Mouse (Mus musculus): ENCODE measurements at regions not wholly inside any gene's neighbourhood (a gene's known extent, or its start where the extent isn't known, plus 50 kb on each side); places are given as distances from the start of the nearest gene placed in this dataset.

DNA sequence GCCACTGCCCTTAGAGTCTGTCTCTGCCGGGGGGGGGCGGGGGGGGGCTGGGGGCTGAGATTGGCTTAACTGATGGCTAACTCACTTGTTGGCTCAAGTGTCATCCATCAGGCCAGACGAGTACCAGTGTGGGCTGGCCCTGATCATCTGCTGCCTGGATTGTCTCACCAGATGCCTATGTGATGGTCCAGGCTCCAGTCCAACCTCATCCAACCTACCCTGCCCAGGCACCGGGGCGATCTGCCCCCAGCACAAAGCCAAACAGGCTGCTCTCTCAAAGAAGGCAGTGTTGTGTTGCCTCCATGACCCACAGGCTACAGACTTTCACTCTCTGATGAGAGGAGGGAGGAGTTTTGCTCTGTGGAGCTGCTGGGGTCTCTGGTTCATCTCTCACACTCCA lies 215.7 kb upstream of the Sdk2 start:
- Histone ChIP-seq H3K27ac (replicated peaks) (no peak overlapping the region), H3K36me3 (no peaks in the 10 kb centered on the region), H3K4me2 (no peak overlapping the region), H3K9me3 (replicated peaks) (no peaks in the 10 kb centered on the region), H3K9ac (replicated peaks) (no peak overlapping the region), H3K4me3 (replicated peaks) (no peak overlapping the region), H3K27me3 (replicated peaks) (no peaks in the 10 kb centered on the region; the same call in 1 of the 2 replicates), H3K4me1 (peaks cover 22% of the 10 kb centered on the region)
- no peak for ATAC-seq (ENCODE audit: low FRiP score)
- WGBS, result 72% methylated on average over 5 of the region's 5 CpGs

DNA sequence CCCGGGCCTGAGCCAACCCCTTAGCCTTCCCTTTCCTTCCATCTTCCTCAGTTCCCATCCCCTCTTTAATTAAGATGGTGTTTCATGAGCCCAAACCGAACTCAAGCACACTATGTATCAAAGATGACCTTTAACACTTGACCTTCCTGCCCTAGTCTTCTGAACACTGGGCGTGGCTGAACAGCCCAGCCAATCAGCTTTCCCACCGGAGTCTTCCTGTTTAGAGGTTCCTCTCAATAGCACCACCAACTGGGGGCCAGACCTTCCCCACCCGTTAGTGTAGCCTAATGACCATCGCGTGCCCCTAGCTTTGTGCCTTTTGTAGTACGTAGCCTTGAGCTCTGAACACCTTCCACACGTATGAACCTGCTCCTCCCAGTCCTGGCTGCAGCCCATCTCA lies 215.0 kb upstream of the Sdk2 start:
- Histone ChIP-seq H3K4me2 (no peak overlapping the region), H3K9me3 (replicated peaks) (no peaks in the 10 kb centered on the region), H3K27me3 (replicated peaks) (no peaks in the 10 kb centered on the region; the same call in 1 of the 2 replicates), H3K4me3 (replicated peaks) (no peak overlapping the region), H3K9ac (replicated peaks) (no peak overlapping the region), H3K36me3 (no peaks in the 10 kb centered on the region), H3K27ac (replicated peaks) (no peak overlapping the region), H3K4me1 (peaks cover 23% of the 10 kb centered on the region)
- no peak for ATAC-seq (ENCODE audit: low FRiP score)
- 76% methylated on average over 9 of the region's 9 CpGs for WGBS

DNA sequence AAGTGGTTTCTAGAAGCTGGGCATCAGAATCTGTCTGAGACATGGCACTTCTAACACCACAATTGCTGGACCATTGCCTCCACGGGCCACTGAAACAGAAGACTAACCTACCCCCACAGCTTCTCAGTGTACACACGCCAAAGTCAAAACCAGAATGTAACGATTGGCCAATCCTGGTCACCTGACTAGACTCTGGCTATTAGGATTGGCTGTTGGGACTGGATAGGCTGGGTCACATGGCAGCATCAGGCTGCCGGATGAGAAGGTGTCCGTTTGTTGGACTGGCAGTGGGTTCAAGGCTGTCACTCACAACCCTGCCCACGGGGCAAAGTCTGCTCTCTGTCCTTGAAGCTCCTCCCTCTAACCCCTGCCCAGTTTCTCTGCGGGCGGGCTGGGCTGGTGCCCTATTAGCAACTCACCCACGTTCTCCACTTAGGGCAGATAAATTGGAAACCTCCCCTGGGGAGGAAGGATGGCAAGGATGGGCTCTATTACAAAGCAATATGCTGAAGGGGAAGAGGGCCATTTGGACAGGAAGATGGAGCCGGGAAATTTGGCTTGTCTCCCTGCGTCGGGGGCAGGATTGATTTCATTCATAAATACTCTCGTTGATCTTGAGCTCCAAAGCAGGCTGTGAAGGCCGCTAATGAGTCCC lies 214.3 kb upstream of the Sdk2 start:
- Histone ChIP-seq H3K9ac (replicated peaks) (no peak overlapping the region), H3K27ac (replicated peaks) (no peak overlapping the region), H3K4me3 (replicated peaks) (no peak overlapping the region), H3K4me2 (no peak overlapping the region), H3K36me3 (no peaks in the 10 kb centered on the region), H3K4me1 (peaks cover 23% of the 10 kb centered on the region), H3K27me3 (replicated peaks) (no peaks in the 10 kb centered on the region; the same call in 1 of the 2 replicates), H3K9me3 (replicated peaks) (no peaks in the 10 kb centered on the region)
- no peak for ATAC-seq (ENCODE audit: low FRiP score)
- 81% methylated on average over 14 of the region's 14 CpGs for WGBS

DNA sequence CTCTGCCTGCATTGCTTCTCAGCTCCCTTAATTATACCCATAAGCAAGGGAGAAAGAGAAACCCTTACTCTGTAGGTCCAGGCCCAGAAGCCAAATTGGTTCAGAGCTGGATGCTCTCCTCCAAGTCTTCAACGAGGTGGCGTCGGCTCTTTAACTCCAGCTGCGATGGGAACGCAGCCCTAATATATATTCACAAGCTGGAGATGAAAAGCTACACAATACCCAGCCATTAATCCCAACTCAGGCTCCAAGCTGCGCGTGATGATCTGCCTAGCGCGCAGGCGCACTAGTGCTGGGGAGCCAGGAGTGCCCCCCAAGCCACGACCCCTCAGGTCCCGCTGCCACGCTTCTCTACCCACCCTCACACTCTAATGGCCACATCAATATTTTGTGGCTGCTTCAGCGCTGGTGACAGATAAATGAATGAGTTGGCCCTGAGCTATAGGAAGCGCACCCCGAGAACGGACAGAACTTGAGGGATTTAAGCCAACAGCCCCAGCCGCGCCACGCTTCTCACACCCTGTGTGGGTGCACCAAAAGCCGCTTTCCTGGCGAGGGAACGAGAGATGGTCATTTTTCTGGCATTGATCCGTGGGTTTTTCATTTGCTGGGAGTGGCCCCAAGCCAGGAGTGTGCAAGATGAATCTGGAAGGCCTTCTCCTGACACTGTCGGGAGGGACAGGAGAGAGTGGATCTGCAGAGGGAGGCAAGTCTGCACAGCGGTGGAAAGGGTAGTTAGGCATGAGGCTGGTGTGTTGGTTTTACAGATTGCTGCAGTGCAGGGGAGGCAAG lies 210.9 kb upstream of the Sdk2 start:
- WGBS, result 53% methylated on average over 26 of the region's 26 CpGs
- Histone ChIP-seq H3K9ac (replicated peaks) (no peak overlapping the region; the same call in 1 of the 2 replicates), H3K27ac (replicated peaks) (no peak overlapping the region)

DNA sequence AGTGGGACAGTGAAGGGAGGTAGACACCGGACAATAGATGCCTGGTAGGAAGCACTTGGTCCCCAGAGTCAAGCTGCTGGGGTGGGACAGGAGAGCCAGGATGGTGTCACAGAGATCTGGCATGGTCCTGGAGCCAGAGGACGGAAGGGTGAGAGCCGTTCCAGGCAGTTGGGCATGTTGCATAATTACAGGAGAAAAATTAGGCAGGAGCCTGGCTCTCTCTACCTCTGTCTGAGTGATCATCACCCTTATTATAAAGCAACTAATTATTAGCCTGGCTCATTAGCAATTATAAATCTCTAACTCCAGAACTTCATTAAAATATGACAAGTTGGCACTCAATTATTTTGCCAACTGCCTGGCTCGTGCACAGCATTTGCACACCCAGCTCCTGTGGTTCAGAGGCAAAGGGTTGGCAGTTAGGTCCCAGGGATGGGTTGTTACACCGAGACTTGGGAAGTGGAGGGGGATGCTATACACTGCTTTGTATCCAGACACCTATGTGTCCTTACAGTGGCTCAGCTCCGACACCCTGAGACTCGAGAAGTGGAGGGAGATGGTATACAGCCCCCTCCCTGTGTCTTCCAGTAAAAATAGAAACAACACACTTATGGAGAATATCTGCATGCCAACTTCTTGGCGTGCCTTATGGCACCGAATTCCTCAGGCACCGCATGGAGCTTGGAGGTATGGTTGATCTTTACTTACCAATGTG lies 203.7 kb upstream of the Sdk2 start:
- H3K27me3 ChIP-seq (replicated peaks), result no peaks in the 10 kb centered on the region
- no peak overlapping the region for H3K4me2 ChIP-seq
- H3K9ac ChIP-seq (replicated peaks), result no peak overlapping the region
- no peaks in the 10 kb centered on the region for H3K36me3 ChIP-seq
- no peak overlapping the region for H3K27ac ChIP-seq (replicated peaks)
- no peak overlapping the region for H3K4me3 ChIP-seq (replicated peaks)
- 85% methylated on average over 10 of the region's 10 CpGs for WGBS
- no peaks in the 10 kb centered on the region for H3K4me1 ChIP-seq
- no peaks in the 10 kb centered on the region for H3K9me3 ChIP-seq (replicated peaks)
- no peak for ATAC-seq (ENCODE audit: low FRiP score)

More for the DNA sequence above, 210.9 kb upstream of the Sdk2 start:
- Histone ChIP-seq H3K36me3 (no peaks in the 10 kb centered on the region), H3K4me3 (replicated peaks) (no peak overlapping the region), H3K4me1 (peaks cover 13% of the 10 kb centered on the region), H3K27me3 (replicated peaks) (no peaks in the 10 kb centered on the region; the same call in 1 of the 2 replicates), H3K9me3 (replicated peaks) (no peaks in the 10 kb centered on the region), H3K4me2 (no peak overlapping the region)
- ATAC-seq (ENCODE audit: low FRiP score), result no peak

DNA sequence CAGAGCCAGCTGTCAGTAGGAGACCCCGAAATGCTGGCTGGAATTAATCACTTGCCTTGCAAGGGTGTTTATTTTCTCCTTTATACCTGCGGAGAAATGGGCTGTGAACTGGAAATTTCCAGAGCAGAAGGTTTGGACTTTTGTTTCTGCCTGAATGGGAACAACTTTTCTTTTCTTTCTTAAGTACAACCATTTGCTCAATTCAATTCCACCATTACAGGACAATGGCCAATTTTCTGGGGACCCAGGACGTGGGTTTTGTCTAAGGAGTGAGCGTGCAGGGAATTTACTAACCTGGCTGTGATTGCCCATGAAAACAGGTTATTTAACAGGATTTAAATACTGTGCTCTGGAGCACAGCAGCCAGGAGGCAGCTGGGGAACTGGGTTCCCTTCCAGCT lies 195.1 kb upstream of the Sdk2 start:
- Histone ChIP-seq H3K4me3 (replicated peaks) (no peak overlapping the region), H3K9me3 (replicated peaks) (no peaks in the 10 kb centered on the region), H3K27me3 (replicated peaks) (no peaks in the 10 kb centered on the region), H3K36me3 (no peaks in the 10 kb centered on the region), H3K27ac (replicated peaks) (no peak overlapping the region), H3K4me1 (no peaks in the 10 kb centered on the region), H3K9ac (replicated peaks) (no peak overlapping the region), H3K4me2 (no peak overlapping the region)
- no peak for ATAC-seq (ENCODE audit: low FRiP score)
- 26% methylated on average over 4 of the region's 4 CpGs for WGBS

DNA sequence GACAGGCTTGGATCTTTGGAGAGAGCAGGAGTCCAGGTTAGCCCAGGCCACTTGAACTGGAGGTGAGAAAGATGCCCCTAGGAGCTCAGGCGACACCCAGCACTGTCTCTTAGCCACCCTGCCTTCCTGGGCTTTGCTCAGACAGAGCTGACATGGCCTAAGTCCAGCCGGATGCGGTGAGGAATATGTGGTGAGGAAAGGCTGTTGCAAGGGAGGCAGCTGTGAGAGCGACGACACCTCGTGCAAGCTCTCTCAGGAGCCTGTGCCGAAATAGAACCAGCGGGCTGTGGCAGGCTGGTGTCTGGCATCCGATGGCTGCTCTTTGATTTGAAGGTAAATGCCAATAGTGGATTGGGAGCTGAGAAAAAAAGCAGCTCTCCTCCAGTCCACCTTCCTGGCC lies 191.4 kb upstream of the Sdk2 start:
- Histone ChIP-seq H3K9ac (replicated peaks) (no peak overlapping the region), H3K27me3 (replicated peaks) (0 out of 2 replicates have a peak, but pooled peaks cover 4% of the 10 kb centered on the region), H3K27ac (replicated peaks) (no peak overlapping the region), H3K36me3 (no peaks in the 10 kb centered on the region), H3K4me2 (no peak overlapping the region), H3K4me1 (no peaks in the 10 kb centered on the region), H3K9me3 (replicated peaks) (no peaks in the 10 kb centered on the region), H3K4me3 (replicated peaks) (no peak overlapping the region)
- ATAC-seq (ENCODE audit: low FRiP score), result no peak
- 90% methylated on average over 9 of the region's 9 CpGs for WGBS

DNA sequence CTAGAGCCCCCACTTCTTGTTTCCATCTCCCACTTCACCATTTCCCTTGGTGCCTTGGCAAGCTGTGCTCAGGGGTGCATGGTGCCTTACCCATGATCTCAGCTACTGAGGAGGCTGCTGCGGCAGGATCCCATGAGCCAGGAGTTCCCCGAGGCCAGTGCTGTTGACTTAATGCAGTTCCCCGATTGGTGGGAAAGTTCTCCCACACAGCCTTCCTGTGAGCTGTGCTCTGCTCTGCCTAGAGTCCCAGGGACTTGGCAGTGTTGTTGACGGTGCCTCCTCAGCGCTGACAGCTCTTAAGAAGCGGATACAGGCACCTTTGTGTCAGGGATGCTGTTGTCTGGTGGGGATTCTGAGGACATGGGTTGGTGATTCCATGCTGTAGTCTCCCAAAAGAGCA lies 190.9 kb upstream of the Sdk2 start:
- ATAC-seq (ENCODE audit: low FRiP score), result no peak
- Histone ChIP-seq H3K27me3 (replicated peaks) (0 out of 2 replicates have a peak, but pooled peaks cover 4% of the 10 kb centered on the region), H3K4me3 (replicated peaks) (no peak overlapping the region), H3K9me3 (replicated peaks) (no peaks in the 10 kb centered on the region), H3K4me2 (no peak overlapping the region), H3K27ac (replicated peaks) (no peak overlapping the region), H3K9ac (replicated peaks) (no peak overlapping the region), H3K36me3 (no peaks in the 10 kb centered on the region), H3K4me1 (no peaks in the 10 kb centered on the region)
- 73% methylated on average over 6 of the region's 6 CpGs for WGBS

DNA sequence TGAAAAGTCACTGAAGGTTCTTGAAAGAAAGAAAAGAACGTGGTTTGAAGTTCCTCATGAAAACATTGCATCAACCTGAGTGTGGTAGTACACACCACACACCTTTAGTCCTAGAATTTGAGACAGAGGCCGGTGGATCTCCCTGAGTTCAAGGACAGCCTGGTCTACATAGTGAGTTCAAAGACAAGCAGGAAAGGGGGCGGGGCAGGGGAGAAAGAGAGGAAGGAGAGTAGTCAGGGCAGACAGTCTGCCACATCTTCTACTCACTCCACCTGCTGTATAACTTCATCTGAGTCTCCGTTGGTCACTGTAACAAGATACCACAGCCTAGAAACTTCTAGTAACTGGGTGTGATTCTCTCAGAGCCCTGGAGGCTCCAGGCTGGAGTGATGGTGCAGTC lies 190.2 kb upstream of the Sdk2 start:
- 81% methylated on average over 4 of the region's 4 CpGs for WGBS
- no peak for ATAC-seq (ENCODE audit: low FRiP score)

DNA sequence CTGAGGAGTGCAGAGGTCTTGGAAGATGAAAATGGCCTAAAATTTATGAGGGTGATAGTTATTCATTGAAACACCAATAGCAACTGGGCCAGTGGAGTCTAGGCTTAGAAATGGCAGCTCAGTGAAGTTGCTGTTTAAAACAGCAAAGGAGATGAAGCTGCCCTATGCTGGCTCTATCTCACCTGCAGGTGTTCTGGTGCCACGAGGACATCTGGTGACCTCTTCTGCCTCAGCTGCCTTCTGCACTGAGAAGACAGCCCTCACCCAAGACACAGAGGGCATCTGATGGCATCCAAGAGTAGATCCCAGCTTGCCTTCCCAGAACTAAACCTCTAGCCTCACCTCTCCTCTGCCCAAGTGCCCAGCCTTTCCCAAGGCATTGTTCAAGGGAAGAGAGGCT lies 187.5 kb upstream of the Sdk2 start:
- H3K9me3 ChIP-seq (replicated peaks), result no peaks in the 10 kb centered on the region
- no peak overlapping the region for H3K9ac ChIP-seq (replicated peaks)
- no peaks in the 10 kb centered on the region; the same call in 1 of the 2 replicates for H3K4me1 ChIP-seq
- H3K4me3 ChIP-seq (replicated peaks), result no peak overlapping the region
- 0 out of 2 replicates have a peak, but pooled peaks cover 4% of the 10 kb centered on the region for H3K27me3 ChIP-seq (replicated peaks)
- no peaks in the 10 kb centered on the region for H3K36me3 ChIP-seq
- WGBS, result 78% methylated on average over 1 of the region's 1 CpGs
- ATAC-seq (ENCODE audit: low FRiP score), result no peak
- no peak overlapping the region for H3K4me2 ChIP-seq
- H3K27ac ChIP-seq (replicated peaks), result no peak overlapping the region

More for the DNA sequence above, 190.2 kb upstream of the Sdk2 start:
- H3K9ac ChIP-seq (replicated peaks), result no peak overlapping the region
- H3K9me3 ChIP-seq (replicated peaks), result no peaks in the 10 kb centered on the region
- H3K27ac ChIP-seq (replicated peaks), result no peak overlapping the region
- H3K4me2 ChIP-seq, result no peak overlapping the region
- H3K36me3 ChIP-seq, result no peaks in the 10 kb centered on the region
- H3K4me3 ChIP-seq (replicated peaks), result no peak overlapping the region
- H3K4me1 ChIP-seq, result no peaks in the 10 kb centered on the region; the same call in 1 of the 2 replicates
- 0 out of 2 replicates have a peak, but pooled peaks cover 4% of the 10 kb centered on the region for H3K27me3 ChIP-seq (replicated peaks)

DNA sequence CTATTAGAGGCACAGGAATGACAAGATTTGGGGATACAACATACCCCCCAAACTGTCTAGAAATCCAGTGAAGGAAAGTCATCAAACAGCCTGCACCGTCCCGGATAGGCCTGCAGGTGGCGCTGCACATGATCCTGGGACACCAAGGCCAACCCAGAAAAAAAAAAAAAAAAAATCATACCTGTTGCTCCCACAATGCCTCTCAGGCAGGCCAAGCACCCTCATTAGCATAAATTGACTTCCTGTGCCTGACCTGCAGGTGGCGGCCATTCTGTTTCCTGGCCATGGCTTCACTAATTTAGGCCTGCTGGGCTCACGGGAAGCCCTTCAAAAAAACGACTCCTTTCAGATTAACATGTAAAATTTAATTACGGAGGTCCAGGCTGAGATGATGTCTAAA lies 184.8 kb upstream of the Sdk2 start:
- Histone ChIP-seq H3K9ac (replicated peaks) (no peak overlapping the region), H3K9me3 (replicated peaks) (no peaks in the 10 kb centered on the region), H3K4me2 (no peak overlapping the region), H3K36me3 (no peaks in the 10 kb centered on the region), H3K27me3 (replicated peaks) (0 out of 2 replicates have a peak, but pooled peaks cover 4% of the 10 kb centered on the region), H3K4me3 (replicated peaks) (no peak overlapping the region), H3K27ac (replicated peaks) (no peak overlapping the region), H3K4me1 (no peaks in the 10 kb centered on the region; the same call in 1 of the 2 replicates)
- no peak for ATAC-seq (ENCODE audit: low FRiP score)
- WGBS, result 68% methylated on average over 7 of the region's 7 CpGs

Data from neural tube, embryonic 15.5 days (tissue).